Mouse (Mus musculus): ENCODE measurements around the gene Cep131. TPM values are rescaled to one million over a fixed set of nuclear protein-coding genes. Genes with fewer than 3 reads are reported as not detected.

Gene Cep131
- polyA plus RNA-seq, 1 experiment = 10.8 TPM

GRCm38 (mm10) chr11:120103431-120103997, 16.9 kb upstream of the Cep131 start:
- Histone ChIP-seq H3K27me3 (ENCODE audit: control insufficient read depth, insufficient read depth, low read length) (no peaks in the 10 kb centered on the region), H3K4me1 (replicated peaks; ENCODE audit: control insufficient read depth, insufficient read depth, low read length) (peaks cover 8% of the 10 kb centered on the region), H3K4me3 (ENCODE audit: control insufficient read depth, insufficient read depth, low read length) (no peak overlapping the region), H3K36me3 (ENCODE audit: control insufficient read depth, insufficient read depth, low read length) (peaks cover 20% of the 10 kb centered on the region), H3K27ac (ENCODE audit: control insufficient read depth, insufficient read depth, low read length) (no peak overlapping the region)
- DNase-seq = no peak
- TF ChIP-seq CTCF (IDR thresholded peaks at IDR 0.05; ENCODE audit: borderline replicate concordance, control insufficient read depth, extremely low read depth, insufficient read depth, low read length, poor library complexity) (no peak), POLR2A (IDR thresholded peaks at IDR 0.05; ENCODE audit: control insufficient read depth, extremely low read depth, insufficient read depth, low read length, poor library complexity) (no peak)
- 96% methylated on average over 3 of the region's 3 CpGs for WGBS

GRCm38 (mm10) chr11:120101036-120101435, 14.4 kb upstream of the Cep131 start:
- no peak for TF ChIP-seq CTCF (IDR thresholded peaks at IDR 0.05; ENCODE audit: borderline replicate concordance, control insufficient read depth, extremely low read depth, insufficient read depth, low read length, poor library complexity)
- TF ChIP-seq POLR2A (IDR thresholded peaks at IDR 0.05; ENCODE audit: control insufficient read depth, extremely low read depth, insufficient read depth, low read length, poor library complexity) = no peak
- WGBS = 4% methylated on average over 3 of the region's 3 CpGs
- H3K4me3 ChIP-seq (ENCODE audit: control insufficient read depth, insufficient read depth, low read length) = no peak overlapping the region
- peaks cover 14% of the 10 kb centered on the region for H3K4me1 ChIP-seq (replicated peaks; ENCODE audit: control insufficient read depth, insufficient read depth, low read length)
- H3K36me3 ChIP-seq (ENCODE audit: control insufficient read depth, insufficient read depth, low read length) = peaks cover 19% of the 10 kb centered on the region
- no peaks in the 10 kb centered on the region for H3K27me3 ChIP-seq (ENCODE audit: control insufficient read depth, insufficient read depth, low read length)
- DNase-seq = peak; percentile 71
- no peak overlapping the region for H3K27ac ChIP-seq (ENCODE audit: control insufficient read depth, insufficient read depth, low read length)

- no peaks in the 10 kb centered on the region for H3K36me3 ChIP-seq (ENCODE audit: control insufficient read depth, insufficient read depth, low read length)
- H3K4me1 ChIP-seq (replicated peaks; ENCODE audit: control insufficient read depth, insufficient read depth, low read length) = peaks cover 15% of the 10 kb centered on the region
- DNase-seq = peak; percentile 99
- WGBS = under 1% methylated on average over 77 of the region's 77 CpGs
- H3K27me3 ChIP-seq (ENCODE audit: control insufficient read depth, insufficient read depth, low read length) = no peaks in the 10 kb centered on the region
- peak within 1 kb of the TSS; percentile 75 for H3K4me3 ChIP-seq (ENCODE audit: control insufficient read depth, insufficient read depth, low read length)
- H3K27ac ChIP-seq (ENCODE audit: control insufficient read depth, insufficient read depth, low read length) = peak within 1 kb of the TSS; percentile 52
- peak; percentile 69; the same call in 1 of the 2 replicates for TF ChIP-seq POLR2A (IDR thresholded peaks at IDR 0.05; ENCODE audit: control insufficient read depth, extremely low read depth, insufficient read depth, low read length, poor library complexity)
- TF ChIP-seq CTCF (IDR thresholded peaks at IDR 0.05; ENCODE audit: borderline replicate concordance, control insufficient read depth, extremely low read depth, insufficient read depth, low read length, poor library complexity) = peak; percentile 56
Measured at GRCm38 (mm10) chr11:120098588-120099511, 12.2 kb upstream of the Cep131 start, which contains the start of the genes Tepsin and Ndufaf8. Gene Tepsin (minus strand): TSS chr11:120098731. Gene Ndufaf8 (plus strand): TSS chr11:120098928.

GRCm38 (mm10) chr11:120092817-120093591, 6.4 kb upstream of the Cep131 start:
- peaks cover 13% of the 10 kb centered on the region; the same call in 1 of the 2 replicates for H3K36me3 ChIP-seq (ENCODE audit: control insufficient read depth, insufficient read depth, low read length)
- peaks cover 20% of the 10 kb centered on the region for H3K4me1 ChIP-seq (replicated peaks; ENCODE audit: control insufficient read depth, insufficient read depth, low read length)
- H3K27ac ChIP-seq (ENCODE audit: control insufficient read depth, insufficient read depth, low read length) = no peak overlapping the region
- H3K4me3 ChIP-seq (ENCODE audit: control insufficient read depth, insufficient read depth, low read length) = no peak overlapping the region
- no peak for TF ChIP-seq POLR2A (IDR thresholded peaks at IDR 0.05; ENCODE audit: control insufficient read depth, extremely low read depth, insufficient read depth, low read length, poor library complexity)
- TF ChIP-seq CTCF (IDR thresholded peaks at IDR 0.05; ENCODE audit: borderline replicate concordance, control insufficient read depth, extremely low read depth, insufficient read depth, low read length, poor library complexity) = no peak
- WGBS = 66% methylated on average over 23 of the region's 23 CpGs
- DNase-seq = peak; percentile 44
- no peaks in the 10 kb centered on the region for H3K27me3 ChIP-seq (ENCODE audit: control insufficient read depth, insufficient read depth, low read length)

GRCm38 (mm10) chr11:120090661-120091060, 4.0 kb upstream of the Cep131 start:
- no peak overlapping the region for H3K4me3 ChIP-seq (ENCODE audit: control insufficient read depth, insufficient read depth, low read length)
- H3K36me3 ChIP-seq (ENCODE audit: control insufficient read depth, insufficient read depth, low read length) = peaks cover 13% of the 10 kb centered on the region; the same call in 1 of the 2 replicates
- no peak for TF ChIP-seq POLR2A (IDR thresholded peaks at IDR 0.05; ENCODE audit: control insufficient read depth, extremely low read depth, insufficient read depth, low read length, poor library complexity)
- TF ChIP-seq CTCF (IDR thresholded peaks at IDR 0.05; ENCODE audit: borderline replicate concordance, control insufficient read depth, extremely low read depth, insufficient read depth, low read length, poor library complexity) = no peak
- H3K4me1 ChIP-seq (replicated peaks; ENCODE audit: control insufficient read depth, insufficient read depth, low read length) = peaks cover 24% of the 10 kb centered on the region
- no peak for DNase-seq
- no peaks in the 10 kb centered on the region for H3K27me3 ChIP-seq (ENCODE audit: control insufficient read depth, insufficient read depth, low read length)
- WGBS = 96% methylated on average over 4 of the region's 4 CpGs
- no peak overlapping the region for H3K27ac ChIP-seq (ENCODE audit: control insufficient read depth, insufficient read depth, low read length)
